Mouse (Mus musculus): ENCODE measurements around the gene Tle4. TPM values are rescaled to one million over a fixed set of nuclear protein-coding genes. Genes with fewer than 3 reads are reported as not detected.

Gene Tle4
- polyA plus RNA-seq, 1 experiment from 2014 or later: 40.4 TPM

- no peaks in the 10 kb centered on the region for H3K9me3 ChIP-seq
- H3K4me3 ChIP-seq: no peak overlapping the region
- no peaks in the 10 kb centered on the region for H3K27me3 ChIP-seq (replicated peaks)
- H3K27ac ChIP-seq: no peak overlapping the region
- 94% methylated on average over 8 of the region's 8 CpGs for WGBS
- no peaks in the 10 kb centered on the region for H3K36me3 ChIP-seq (replicated peaks)
- H3K4me2 ChIP-seq: no peak overlapping the region
- no peak for ATAC-seq (replicated peaks)
- H3K9ac ChIP-seq: no peak overlapping the region
- H3K4me1 ChIP-seq: no peaks in the 10 kb centered on the region
Measured at GRCm38 (mm10) chr19:14547133-14547842, 50.6 kb downstream of the Tle4 start.

GRCm38 (mm10) chr19:14545485-14545884 lies 52.4 kb downstream of the Tle4 start:
- H3K9me3 ChIP-seq: no peaks in the 10 kb centered on the region
- H3K4me1 ChIP-seq: peaks cover 5% of the 10 kb centered on the region
- no peak for ATAC-seq (replicated peaks)
- no peak overlapping the region for H3K27ac ChIP-seq
- no peaks in the 10 kb centered on the region for H3K27me3 ChIP-seq (replicated peaks)
- no peak overlapping the region for H3K4me2 ChIP-seq
- no peak overlapping the region for H3K4me3 ChIP-seq
- no peaks in the 10 kb centered on the region for H3K36me3 ChIP-seq (replicated peaks)
- no peak overlapping the region for H3K9ac ChIP-seq
- WGBS: 91% methylated on average over 1 of the region's 1 CpGs

GRCm38 (mm10) chr19:14543305-14543704 lies 54.5 kb downstream of the Tle4 start:
- no peak for ATAC-seq (replicated peaks)
- no peaks in the 10 kb centered on the region for H3K36me3 ChIP-seq (replicated peaks)
- 77% methylated on average over 1 of the region's 1 CpGs for WGBS
- H3K9me3 ChIP-seq: no peaks in the 10 kb centered on the region
- no peak overlapping the region for H3K4me2 ChIP-seq
- no peak overlapping the region for H3K27ac ChIP-seq
- peaks cover 5% of the 10 kb centered on the region for H3K4me1 ChIP-seq
- H3K27me3 ChIP-seq (replicated peaks): no peaks in the 10 kb centered on the region
- H3K4me3 ChIP-seq: no peak overlapping the region
- H3K9ac ChIP-seq: no peak overlapping the region

GRCm38 (mm10) chr19:14540678-14541077 lies 57.2 kb downstream of the Tle4 start:
- Histone ChIP-seq H3K36me3 (replicated peaks) (no peaks in the 10 kb centered on the region), H3K9ac (no peak overlapping the region), H3K4me2 (no peak overlapping the region), H3K9me3 (no peaks in the 10 kb centered on the region), H3K27me3 (replicated peaks) (no peaks in the 10 kb centered on the region), H3K27ac (no peak overlapping the region), H3K4me1 (peaks cover 5% of the 10 kb centered on the region), H3K4me3 (no peak overlapping the region)
- no peak for ATAC-seq (replicated peaks)
- 65% methylated on average over 3 of the region's 3 CpGs for WGBS

GRCm38 (mm10) chr19:14536676-14537075 lies 61.2 kb downstream of the Tle4 start:
- Histone ChIP-seq H3K27ac (no peak overlapping the region), H3K4me1 (peaks cover under 1% of the 10 kb centered on the region), H3K4me3 (no peak overlapping the region), H3K27me3 (replicated peaks) (no peaks in the 10 kb centered on the region), H3K9ac (no peak overlapping the region), H3K36me3 (replicated peaks) (no peaks in the 10 kb centered on the region), H3K4me2 (no peak overlapping the region), H3K9me3 (no peaks in the 10 kb centered on the region)
- 87% methylated on average over 2 of the region's 2 CpGs for WGBS
- no peak for ATAC-seq (replicated peaks)

GRCm38 (mm10) chr19:14534447-14534846 lies 63.4 kb downstream of the Tle4 start:
- Histone ChIP-seq H3K4me2 (no peak overlapping the region), H3K4me1 (no peaks in the 10 kb centered on the region), H3K27ac (no peak overlapping the region), H3K36me3 (replicated peaks) (no peaks in the 10 kb centered on the region), H3K9me3 (no peaks in the 10 kb centered on the region), H3K4me3 (no peak overlapping the region), H3K9ac (no peak overlapping the region), H3K27me3 (replicated peaks) (no peaks in the 10 kb centered on the region)
- no peak for ATAC-seq (replicated peaks)

GRCm38 (mm10) chr19:14532861-14533260 lies 65.0 kb downstream of the Tle4 start:
- no peak overlapping the region for H3K4me3 ChIP-seq
- H3K9me3 ChIP-seq: no peaks in the 10 kb centered on the region
- H3K9ac ChIP-seq: no peak overlapping the region
- 97% methylated on average over 6 of the region's 6 CpGs for WGBS
- H3K36me3 ChIP-seq (replicated peaks): no peaks in the 10 kb centered on the region
- H3K4me2 ChIP-seq: no peak overlapping the region
- H3K4me1 ChIP-seq: no peaks in the 10 kb centered on the region
- no peak overlapping the region for H3K27ac ChIP-seq
- ATAC-seq (replicated peaks): no peak
- H3K27me3 ChIP-seq (replicated peaks): no peaks in the 10 kb centered on the region

GRCm38 (mm10) chr19:14520098-14520802 lies 77.6 kb downstream of the Tle4 start:
- no peaks in the 10 kb centered on the region for H3K9me3 ChIP-seq
- no peak overlapping the region for H3K9ac ChIP-seq
- H3K27me3 ChIP-seq (replicated peaks): no peaks in the 10 kb centered on the region
- H3K4me3 ChIP-seq: no peak overlapping the region
- H3K4me1 ChIP-seq: peaks cover 6% of the 10 kb centered on the region
- no peak for ATAC-seq (replicated peaks)
- H3K27ac ChIP-seq: no peak overlapping the region
- H3K36me3 ChIP-seq (replicated peaks): no peaks in the 10 kb centered on the region
- 67% methylated on average over 2 of the region's 2 CpGs for WGBS
- H3K4me2 ChIP-seq: no peak overlapping the region

GRCm38 (mm10) chr19:14519186-14519585 lies 78.7 kb downstream of the Tle4 start:
- no peak for ATAC-seq (replicated peaks)
- no peak overlapping the region for H3K4me2 ChIP-seq
- H3K9ac ChIP-seq: no peak overlapping the region
- WGBS: 86% methylated on average over 7 of the region's 7 CpGs
- no peaks in the 10 kb centered on the region for H3K9me3 ChIP-seq
- no peaks in the 10 kb centered on the region for H3K27me3 ChIP-seq (replicated peaks)
- H3K36me3 ChIP-seq (replicated peaks): no peaks in the 10 kb centered on the region
- H3K27ac ChIP-seq: no peak overlapping the region
- no peak overlapping the region for H3K4me3 ChIP-seq
- H3K4me1 ChIP-seq: peaks cover 6% of the 10 kb centered on the region

GRCm38 (mm10) chr19:14518438-14519044 lies 79.3 kb downstream of the Tle4 start:
- no peaks in the 10 kb centered on the region for H3K27me3 ChIP-seq (replicated peaks)
- peak; percentile 70 for ATAC-seq (replicated peaks)
- H3K9me3 ChIP-seq: no peaks in the 10 kb centered on the region
- peaks cover 6% of the 10 kb centered on the region for H3K4me1 ChIP-seq
- H3K27ac ChIP-seq: 0 out of 2 replicates have a peak overlapping the region, but pooled peaks have one; percentile 7
- no peak overlapping the region for H3K4me2 ChIP-seq
- 29% methylated on average over 9 of the region's 9 CpGs for WGBS
- H3K4me3 ChIP-seq: no peak overlapping the region
- no peaks in the 10 kb centered on the region for H3K36me3 ChIP-seq (replicated peaks)
- no peak overlapping the region for H3K9ac ChIP-seq

- Histone ChIP-seq H3K4me2 (no peak overlapping the region), H3K4me3 (no peak overlapping the region)
- no peak for ATAC-seq (replicated peaks)
Measured at GRCm38 (mm10) chr19:14516420-14516819, 81.4 kb downstream of the Tle4 start.

GRCm38 (mm10) chr19:14508819-14509218 lies 89.0 kb downstream of the Tle4 start:
- no peak overlapping the region for H3K9ac ChIP-seq
- ATAC-seq (replicated peaks): no peak
- H3K27me3 ChIP-seq (replicated peaks): no peaks in the 10 kb centered on the region
- H3K36me3 ChIP-seq (replicated peaks): no peaks in the 10 kb centered on the region
- H3K4me3 ChIP-seq: no peak overlapping the region
- no peak overlapping the region for H3K4me2 ChIP-seq
- no peaks in the 10 kb centered on the region for H3K9me3 ChIP-seq
- peaks cover 38% of the 10 kb centered on the region for H3K4me1 ChIP-seq
- 22% methylated on average over 4 of the region's 4 CpGs for WGBS
- no peak overlapping the region for H3K27ac ChIP-seq

More at GRCm38 (mm10) chr19:14516420-14516819, 81.4 kb downstream of the Tle4 start:
- 93% methylated on average over 1 of the region's 1 CpGs for WGBS
- Histone ChIP-seq H3K9ac (no peak overlapping the region), H3K27me3 (replicated peaks) (no peaks in the 10 kb centered on the region), H3K36me3 (replicated peaks) (no peaks in the 10 kb centered on the region), H3K27ac (no peak overlapping the region), H3K4me1 (peaks cover 6% of the 10 kb centered on the region), H3K9me3 (no peaks in the 10 kb centered on the region)

Data from midbrain, embryonic 15.5 days (tissue).